Mouse (Mus musculus) CD4-positive helper T cell, adult 2 months (primary cell): ENCODE results near the gene Prkcb.

Source experiments
- DNase-seq: peaks from one replicate; pipeline ENCODE4 v3.0.0-alpha.2; 2012; ENCODE audit warnings: low read depth, missing footprints, low spot score

Gene Prkcb

GRCm38 (mm10) chr7:122320843-122321544 lies 32.4 kb downstream of the Prkcb start:
- DNase-seq, result no peak

GRCm38 (mm10) chr7:122322038-122322690 lies 33.6 kb downstream of the Prkcb start:
- no peak for DNase-seq

GRCm38 (mm10) chr7:122327942-122328341 lies 39.4 kb downstream of the Prkcb start:
- DNase-seq, result no peak

- no peak for DNase-seq
These were observed 39.9 kb downstream of the Prkcb start for GRCm38 (mm10) chr7:122328466-122328865.

- DNase-seq, result no peak
These were observed 41.0 kb downstream of the Prkcb start for GRCm38 (mm10) chr7:122329588-122329987.

GRCm38 (mm10) chr7:122333686-122334085 lies 45.1 kb downstream of the Prkcb start:
- no peak for DNase-seq

GRCm38 (mm10) chr7:122337302-122337701 lies 48.8 kb downstream of the Prkcb start:
- DNase-seq, result no peak

GRCm38 (mm10) chr7:122338055-122338454 lies 49.5 kb downstream of the Prkcb start:
- DNase-seq, result no peak

GRCm38 (mm10) chr7:122339476-122339875 lies 50.9 kb downstream of the Prkcb start:
- DNase-seq, result no peak

GRCm38 (mm10) chr7:122341813-122342212 lies 53.3 kb downstream of the Prkcb start:
- no peak for DNase-seq

GRCm38 (mm10) chr7:122344656-122345055 lies 56.1 kb downstream of the Prkcb start:
- DNase-seq, result no peak

- DNase-seq, result no peak
These were observed 58.0 kb downstream of the Prkcb start for GRCm38 (mm10) chr7:122346251-122347242.

GRCm38 (mm10) chr7:122347433-122347832 lies 58.9 kb downstream of the Prkcb start:
- DNase-seq, result no peak

- DNase-seq, result no peak
These were observed 61.4 kb downstream of the Prkcb start for GRCm38 (mm10) chr7:122349961-122350360.

GRCm38 (mm10) chr7:122350741-122351140 lies 62.2 kb downstream of the Prkcb start:
- DNase-seq, result no peak

- DNase-seq, result peak; percentile 64
These were observed 63.3 kb downstream of the Prkcb start for GRCm38 (mm10) chr7:122351816-122352215.

GRCm38 (mm10) chr7:122352566-122353277 lies 64.2 kb downstream of the Prkcb start:
- no peak for DNase-seq

- DNase-seq, result no peak
These were observed 64.8 kb downstream of the Prkcb start for GRCm38 (mm10) chr7:122353329-122353728.

GRCm38 (mm10) chr7:122356941-122357340 lies 68.4 kb downstream of the Prkcb start:
- no peak for DNase-seq

- DNase-seq, result no peak
These were observed 69.3 kb downstream of the Prkcb start for GRCm38 (mm10) chr7:122357847-122358246.

GRCm38 (mm10) chr7:122366635-122367034 lies 78.1 kb downstream of the Prkcb start:
- DNase-seq, result no peak
